Mouse (Mus musculus) heart, embryonic 14.5 days (tissue): Measurements from ENCODE around the gene Ccdc167. TPM values are rescaled to one million over a fixed set of nuclear protein-coding genes. Genes with fewer than 3 reads are reported as not detected.

Source experiments
- ATAC-seq: fragments of 200-750 bp; cut with Nextera tagmentation; 2 replicates; pipeline ENCODE4 v1.8.0; 2017; ENCODE audit warnings: low read depth, moderate TSS enrichment; ENCODE audit not compliant: insufficient number of reproducible peaks, insufficient read depth, low FRiP score
- H3K27ac ChIP-seq, 2 experiments: fragments of 200-500 bp in 1 of 2; fragments of 300-500 bp in 1 of 2; sonication (generic) in 1 of 2; replicated peaks in 1 of 2; 2 replicates each; pipeline ENCODE4 v1.5.1; 2012 to 2014; ENCODE audit warnings: low read depth in 2 of 2, low read length in 2 of 2, control low read depth in 1 of 2, mild to moderate bottlenecking in 1 of 2, mixed read lengths in 1 of 2; ENCODE audit not compliant: control insufficient read depth in 1 of 2, insufficient read depth in 1 of 2
- H3K27me3 ChIP-seq: fragments of 300-500 bp; sonication (generic); 2 replicates; pipeline ENCODE4 v1.6.1; 2014; ENCODE audit warnings: mild to moderate bottlenecking, low read length, control low read depth; ENCODE audit not compliant: control insufficient read depth, insufficient read depth
- H3K36me3 ChIP-seq: fragments of 300-500 bp; sonication (generic); 2 replicates; pipeline ENCODE4 v1.6.1; 2014; ENCODE audit warnings: mild to moderate bottlenecking, control low read depth, low read length, mixed read lengths; ENCODE audit not compliant: control insufficient read depth, insufficient read depth
- H3K4me1 ChIP-seq, 2 experiments: fragments of 200-500 bp in 1 of 2; fragments of 300-500 bp in 1 of 2; sonication (generic) in 1 of 2; 2 replicates each; pipeline ENCODE4 v1.6.1; 2012 to 2014; ENCODE audit warnings: low read length in 2 of 2, control low read depth in 1 of 2, mixed read lengths in 1 of 2; ENCODE audit not compliant: control insufficient read depth in 2 of 2, insufficient read depth in 2 of 2
- H3K4me2 ChIP-seq: fragments of 300-500 bp; sonication (generic); 2 replicates; pipeline ENCODE4 v1.6.1; 2014; ENCODE audit warnings: mild to moderate bottlenecking, low read length
- H3K4me3 ChIP-seq, 2 experiments: fragments of 200-500 bp in 1 of 2; fragments of 300-500 bp in 1 of 2; sonication (generic) in 1 of 2; 2 replicates each; pipeline ENCODE4 v1.5.1; 2012 to 2014; ENCODE audit warnings: low read length in 2 of 2, mild to moderate bottlenecking in 2 of 2, control low read depth in 1 of 2, low read depth in 1 of 2, moderate library complexity in 1 of 2; ENCODE audit not compliant: control insufficient read depth in 1 of 2, insufficient read depth in 1 of 2
- H3K9ac ChIP-seq: fragments of 300-500 bp; sonication (generic); 2 replicates; pipeline ENCODE4 v1.6.1; 2014; ENCODE audit warnings: mild to moderate bottlenecking, low read length
- H3K9me3 ChIP-seq: fragments of 300-500 bp; sonication (generic); 2 replicates; pipeline ENCODE4 v1.6.1; 2016; ENCODE audit warnings: low read length, control low read depth; ENCODE audit not compliant: control insufficient read depth
- WGBS: fragments of 180-500 bp; shearing (Covaris S2); extraction: QIAGEN DNeasy Blood & Tissue Kit; methylation state at CpG from one replicate; pipeline ENCODE4 v1.1.7; 2014; 5-methylcytosine and 5-hydroxymethylcytosine counted together
- polyA plus RNA-seq: library from polyadenylated mRNA; unstranded; fragments of >200 nt; fragmentation: Nextera tagmentation; extraction: Ambion mirVana; gene quantifications from 2 replicates; pipeline ENCODE4 v1.2.1, GENCODE M21; 2014

The Ccdc167 gene
- polyA plus RNA-seq, 1 experiment from 2014 or later = 19.5 TPM

- ATAC-seq = no peak
- Histone ChIP-seq H3K27me3 (no peaks in the 10 kb centered on the region), H3K4me1 (peaks cover 31 to 34% of the 10 kb centered on the region in 2 experiments), H3K9me3 (no peaks in the 10 kb centered on the region), H3K27ac (no peak overlapping the region), H3K9ac (no peak overlapping the region), H3K36me3 (peaks cover 39% of the 10 kb centered on the region), H3K4me3 (no peak overlapping the region), H3K4me2 (no peak overlapping the region)
- whole genome bisulfite sequencing = 56% methylated on average over 5 of the region's 5 CpGs
These were observed 11.0 kb downstream of the Ccdc167 start for GRCm38 (mm10) chr17:29705881-29706280.

DNA sequence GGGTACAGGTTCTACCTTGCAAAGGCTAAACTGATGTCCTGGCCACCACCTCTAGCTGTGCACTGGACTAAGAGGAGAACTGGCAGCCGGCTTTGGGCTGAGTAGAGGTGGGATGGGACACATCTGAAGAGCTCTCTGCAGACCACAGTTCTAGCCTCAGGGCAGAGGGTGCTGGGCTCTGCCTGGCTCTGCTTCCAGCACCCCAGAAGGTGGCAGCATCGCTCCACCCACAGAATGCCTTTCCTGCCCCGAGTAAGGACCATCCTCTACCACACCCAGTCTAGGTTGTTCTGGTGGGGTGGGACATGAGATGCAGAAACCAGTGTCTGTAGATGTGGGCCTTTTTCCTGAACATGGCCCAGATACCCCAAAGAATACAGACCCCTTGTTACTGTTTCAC lies 12.1 kb downstream of the Ccdc167 start:
- H3K27ac ChIP-seq = no peak overlapping the region
- H3K9me3 ChIP-seq = no peaks in the 10 kb centered on the region
- H3K9ac ChIP-seq = no peak overlapping the region
- no peak for ATAC-seq
- no peak overlapping the region for H3K4me2 ChIP-seq
- H3K27me3 ChIP-seq = no peaks in the 10 kb centered on the region
- 35% methylated on average over 3 of the region's 3 CpGs for WGBS
- peaks cover 50% of the 10 kb centered on the region for H3K36me3 ChIP-seq
- no peak overlapping the region for H3K4me3 ChIP-seq
- peaks cover 21 to 23% of the 10 kb centered on the region in 2 experiments for H3K4me1 ChIP-seq

DNA sequence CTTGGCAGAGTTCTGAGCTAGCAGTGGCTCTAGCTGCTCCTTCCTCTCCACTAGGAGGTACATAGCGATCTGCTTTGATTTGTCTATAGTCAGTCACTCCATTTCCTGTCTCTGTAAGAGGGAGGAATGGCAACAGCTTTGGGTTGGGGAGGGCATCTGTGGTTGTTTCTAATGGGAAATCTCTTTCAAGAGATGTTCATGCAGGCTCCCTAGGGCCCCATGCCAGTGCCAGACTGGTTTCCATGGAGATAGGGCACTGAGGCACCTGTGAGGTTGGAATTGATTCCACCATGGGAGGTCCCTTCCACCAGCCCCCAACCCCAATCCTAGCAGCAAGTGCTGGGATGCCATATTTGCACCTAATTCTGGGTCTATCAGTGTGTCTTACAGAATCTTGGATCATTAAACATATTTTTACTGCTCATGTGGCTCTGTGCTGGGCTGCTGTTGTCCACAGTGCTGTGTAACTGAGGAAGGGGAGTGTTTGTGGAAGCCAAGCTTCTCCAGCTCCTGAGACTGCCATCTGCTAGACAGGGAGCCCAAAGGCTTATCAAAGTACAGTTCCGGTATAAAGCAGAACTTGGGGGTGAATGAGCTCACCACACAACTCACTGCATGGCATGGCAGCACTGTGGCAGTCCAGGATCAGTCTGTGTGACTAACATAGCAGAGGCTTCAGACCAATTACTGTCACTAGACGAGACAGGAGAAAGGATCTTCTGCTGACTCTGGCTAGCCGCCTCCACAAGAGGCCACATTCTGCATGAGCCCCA lies 13.7 kb downstream of the Ccdc167 start:
- no peak for ATAC-seq
- 72% methylated on average over 4 of the region's 4 CpGs for WGBS

GRCm38 (mm10) chr17:29700573-29700972 lies 16.3 kb downstream of the Ccdc167 start:
- no peak for ATAC-seq
- WGBS = 95% methylated on average over 7 of the region's 7 CpGs
- peaks cover 91% of the 10 kb centered on the region for H3K36me3 ChIP-seq

More for the DNA sequence above, 13.7 kb downstream of the Ccdc167 start:
- Histone ChIP-seq H3K27ac (no peak overlapping the region), H3K4me2 (no peak overlapping the region), H3K9ac (no peak overlapping the region), H3K27me3 (no peaks in the 10 kb centered on the region), H3K36me3 (peaks cover 67% of the 10 kb centered on the region), H3K9me3 (no peaks in the 10 kb centered on the region), H3K4me3 (no peak overlapping the region), H3K4me1 (peaks cover 7 to 9% of the 10 kb centered on the region in 2 experiments; a peak in 2 of 4 replicates)

GRCm38 (mm10) chr17:29698421-29698820 lies 18.4 kb downstream of the Ccdc167 start:
- Histone ChIP-seq H3K4me1 (no peaks in the 10 kb centered on the region), H3K27ac (no peak overlapping the region), H3K9ac (no peak overlapping the region), H3K36me3 (peaks cover 99% of the 10 kb centered on the region), H3K9me3 (no peaks in the 10 kb centered on the region), H3K4me2 (no peak overlapping the region), H3K4me3 (no peak overlapping the region), H3K27me3 (no peaks in the 10 kb centered on the region)
- no peak for ATAC-seq
- WGBS = 77% methylated on average over 6 of the region's 6 CpGs

More at GRCm38 (mm10) chr17:29700573-29700972, 16.3 kb downstream of the Ccdc167 start:
- Histone ChIP-seq H3K27me3 (no peaks in the 10 kb centered on the region), H3K4me1 (no peaks in the 10 kb centered on the region), H3K9ac (no peak overlapping the region), H3K27ac (no peak overlapping the region), H3K9me3 (no peaks in the 10 kb centered on the region), H3K4me2 (no peak overlapping the region), H3K4me3 (no peak overlapping the region)

DNA sequence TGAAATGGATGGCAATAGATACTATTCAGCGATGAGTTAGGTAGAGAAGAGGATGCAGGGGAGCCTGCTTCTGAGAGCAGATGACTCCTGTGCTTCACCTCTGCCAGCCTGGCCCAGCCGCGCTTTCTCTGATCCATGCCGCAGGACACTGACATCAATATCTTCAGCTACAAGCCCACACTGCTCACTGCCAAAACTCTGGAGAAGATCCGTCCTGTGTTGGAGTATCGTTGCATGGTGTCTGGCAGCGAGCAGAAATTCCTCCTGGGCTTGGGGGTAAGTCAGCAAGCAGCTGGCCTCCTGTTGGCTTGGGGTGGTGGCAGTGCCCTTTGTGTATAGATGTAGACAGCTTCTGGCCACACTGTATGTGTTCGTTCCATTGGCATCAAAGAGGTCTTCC lies 19.9 kb downstream of the Ccdc167 start:
- WGBS = 96% methylated on average over 8 of the region's 8 CpGs
- Histone ChIP-seq H3K9me3 (no peaks in the 10 kb centered on the region), H3K4me3 (no peak overlapping the region), H3K27me3 (no peaks in the 10 kb centered on the region), H3K4me1 (no peaks in the 10 kb centered on the region), H3K9ac (no peak overlapping the region), H3K36me3 (peaks cover 90% of the 10 kb centered on the region), H3K4me2 (no peak overlapping the region), H3K27ac (no peak overlapping the region)
- no peak for ATAC-seq

- Histone ChIP-seq H3K9ac (no peak overlapping the region), H3K27me3 (no peaks in the 10 kb centered on the region), H3K9me3 (no peaks in the 10 kb centered on the region), H3K4me3 (no peak overlapping the region), H3K36me3 (peaks cover 90% of the 10 kb centered on the region), H3K4me1 (no peaks in the 10 kb centered on the region), H3K4me2 (no peak overlapping the region), H3K27ac (no peak overlapping the region)
- ATAC-seq = no peak
- WGBS = 92% methylated on average over 4 of the region's 4 CpGs
These were observed 22.3 kb downstream of the Ccdc167 start for GRCm38 (mm10) chr17:29694516-29694915.

DNA sequence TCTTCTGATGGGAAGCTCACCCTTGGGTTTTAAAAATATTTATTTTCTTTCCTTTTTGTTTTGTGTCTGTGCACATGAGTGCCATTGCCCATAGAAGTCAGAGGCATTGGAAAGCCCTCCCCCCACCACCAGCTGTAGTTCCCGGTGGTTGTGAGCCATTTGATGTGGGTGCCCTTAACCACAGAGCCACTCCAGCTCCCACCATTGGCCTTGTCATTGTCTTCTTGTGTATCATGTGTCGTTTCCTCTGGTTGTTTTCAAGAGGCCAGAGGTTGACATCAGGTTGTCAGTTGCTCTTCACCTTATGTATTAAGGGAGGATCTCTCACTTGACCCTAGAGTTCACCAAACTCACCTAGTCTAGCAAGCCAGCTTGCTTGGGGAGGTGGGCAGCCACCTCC lies 23.3 kb downstream of the Ccdc167 start:
- Histone ChIP-seq H3K4me1 (peaks cover 2% of the 10 kb centered on the region in 2 experiments), H3K4me2 (no peak overlapping the region), H3K27ac (no peak overlapping the region), H3K36me3 (peaks cover 85% of the 10 kb centered on the region), H3K9me3 (no peaks in the 10 kb centered on the region), H3K9ac (no peak overlapping the region), H3K27me3 (no peaks in the 10 kb centered on the region), H3K4me3 (no peak overlapping the region)
- WGBS = 75% methylated on average over 2 of the region's 2 CpGs
- ATAC-seq = no peak
